Mouse (Mus musculus) stomach, postnatal 0 days (tissue): ENCODE data around the gene Gga3. TPM values are rescaled to one million over a fixed set of nuclear protein-coding genes. Genes with fewer than 3 reads are reported as not detected.

Source experiments
- ATAC-seq: fragments of 200-750 bp; cut with Nextera tagmentation; 2 replicates; pipeline ENCODE4 v1.8.0; 2017; ENCODE audit not compliant: low FRiP score, low TSS enrichment
- DNase-seq: peaks from one replicate; pipeline ENCODE4 v3.0.0-alpha.2; 2016; ENCODE audit warnings: low spot score
- H3K27ac ChIP-seq: fragments of 300-500 bp; sonication (generic); replicated peaks from 2 replicates; pipeline ENCODE4 v1.5.1; 2014; ENCODE audit warnings: mild to moderate bottlenecking, control low read depth
- H3K27me3 ChIP-seq: fragments of 300-500 bp; sonication (generic); 2 replicates; pipeline ENCODE4 v1.6.1; 2014; ENCODE audit warnings: low read length; ENCODE audit not compliant: control insufficient read depth, insufficient read depth
- H3K36me3 ChIP-seq: fragments of 300-500 bp; sonication (generic); 2 replicates; pipeline ENCODE4 v1.6.1; 2014; ENCODE audit warnings: low read length, mixed read lengths; ENCODE audit not compliant: control insufficient read depth, insufficient read depth
- H3K4me1 ChIP-seq: fragments of 300-500 bp; sonication (generic); replicated peaks from 2 replicates; pipeline ENCODE4 v1.6.1; 2014; ENCODE audit warnings: antibody characterized with exemption; ENCODE audit not compliant: control insufficient read depth, insufficient read depth
- H3K4me2 ChIP-seq: fragments of 300-500 bp; sonication (generic); replicated peaks from 2 replicates; pipeline ENCODE4 v1.6.1; 2014; ENCODE audit warnings: low read depth, mild to moderate bottlenecking, control low read depth, moderate library complexity
- H3K4me3 ChIP-seq: fragments of 300-500 bp; sonication (generic); 2 replicates; pipeline ENCODE4 v1.5.1; 2014; ENCODE audit warnings: low read depth, low read length, control low read depth
- H3K9ac ChIP-seq: fragments of 300-500 bp; sonication (generic); 2 replicates; pipeline ENCODE4 v1.6.1; 2014; ENCODE audit warnings: mild to moderate bottlenecking, low read length, control low read depth, mixed read lengths
- H3K9me3 ChIP-seq: fragments of 300-500 bp; sonication (generic); 2 replicates; pipeline ENCODE4 v1.6.1; 2016; ENCODE audit warnings: low read length; ENCODE audit not compliant: control insufficient read depth
- CTCF ChIP-seq: IDR thresholded peaks from 2 replicates; pipeline ENCODE4 v1.5.1; 2016; ENCODE audit warnings: antibody characterized with exemption, low read depth, mild to moderate bottlenecking, moderate library complexity
- EP300 ChIP-seq: optimal IDR thresholded peaks from 2 replicates; pipeline ENCODE3; 2016; ENCODE audit warnings: antibody characterized with exemption
- WGBS: fragments of 180-500 bp; shearing (Covaris S2); extraction: QIAGEN DNeasy Blood & Tissue Kit; methylation state at CpG from one replicate; pipeline ENCODE4 v1.1.7; 2014; 5-methylcytosine and 5-hydroxymethylcytosine counted together
- polyA plus RNA-seq: library from polyadenylated mRNA; unstranded; fragments of >200 nt; fragmentation: Nextera tagmentation; extraction: Ambion mirVana; gene quantifications from 2 replicates; pipeline ENCODE4 v1.2.1, GENCODE M21; 2015

Gene Gga3
- polyA plus RNA-seq, 1 experiment from 2014 or later: 5.2 TPM

GRCm38 (mm10) chr11:115538045-115538444 lies 65.8 kb downstream of the Gga3 start:
- no peaks in the 10 kb centered on the region for H3K9me3 ChIP-seq
- DNase-seq: no peak
- TF ChIP-seq EP300: no peak
- peak; percentile 46 for TF ChIP-seq CTCF

GRCm38 (mm10) chr11:115536856-115537568 lies 66.8 kb downstream of the Gga3 start:
- peak; percentile 30; the same call in 1 of the 2 replicates for TF ChIP-seq CTCF
- no peak for TF ChIP-seq EP300
- Histone ChIP-seq H3K36me3 (0 out of 2 replicates have a peak, but pooled peaks cover 9% of the 10 kb centered on the region), H3K4me2 (peak overlapping the region; percentile 47; the same call in 1 of the 2 replicates), H3K9ac (no peak overlapping the region), H3K4me1 (no peaks in the 10 kb centered on the region), H3K9me3 (no peaks in the 10 kb centered on the region), H3K4me3 (peak overlapping the region; percentile 87; the same call in 1 of the 2 replicates), H3K27me3 (no peaks in the 10 kb centered on the region), H3K27ac (peak overlapping the region; percentile 100)
- 81% methylated on average over 10 of the region's 10 CpGs for WGBS
- DNase-seq: no peak
- no peak for ATAC-seq

More at GRCm38 (mm10) chr11:115538045-115538444, 65.8 kb downstream of the Gga3 start:
- no peak overlapping the region for H3K4me2 ChIP-seq
- whole genome bisulfite sequencing: 52% methylated on average over 2 of the region's 2 CpGs
- H3K4me1 ChIP-seq: no peaks in the 10 kb centered on the region
- no peaks in the 10 kb centered on the region for H3K27me3 ChIP-seq
- 0 out of 2 replicates have a peak, but pooled peaks cover under 1% of the 10 kb centered on the region for H3K36me3 ChIP-seq
- H3K9ac ChIP-seq: no peak overlapping the region
- no peak overlapping the region for H3K4me3 ChIP-seq
- H3K27ac ChIP-seq: no peak overlapping the region
- ATAC-seq: no peak

- WGBS: 1% methylated on average over 43 of the region's 70 CpGs
- TF ChIP-seq CTCF (peak; percentile 24; the same call in 1 of the 2 replicates), EP300 (no peak)
These were observed 67.7 kb downstream of the Gga3 start, which contains the start of gene Sumo2 for GRCm38 (mm10) chr11:115536038-115536681. Gene Sumo2 (minus strand): TSS chr11:115536276.

GRCm38 (mm10) chr11:115535401-115536037 lies 68.3 kb downstream of the Gga3 start:
- no peaks in the 10 kb centered on the region for H3K27me3 ChIP-seq
- no peaks in the 10 kb centered on the region for H3K4me1 ChIP-seq
- peak overlapping the region; percentile 100 for H3K27ac ChIP-seq
- DNase-seq (peak; percentile 76), ATAC-seq (peak; percentile 84)
- peak overlapping the region; percentile 81 for H3K4me2 ChIP-seq
- H3K4me3 ChIP-seq: peak overlapping the region; percentile 87
- WGBS: 0% methylated on average over 41 of the region's 84 CpGs
- H3K9me3 ChIP-seq: no peaks in the 10 kb centered on the region
- peak overlapping the region; percentile 95 for H3K9ac ChIP-seq
- no peak for TF ChIP-seq CTCF
- no peak for TF ChIP-seq EP300
- 0 out of 2 replicates have a peak, but pooled peaks cover 9% of the 10 kb centered on the region for H3K36me3 ChIP-seq

More at GRCm38 (mm10) chr11:115536038-115536681, 67.7 kb downstream of the Gga3 start, which contains the start of gene Sumo2:
- Histone ChIP-seq H3K4me2 (peak within 1 kb of the TSS; percentile 81), H3K36me3 (0 out of 2 replicates have a peak, but pooled peaks cover 9% of the 10 kb centered on the region), H3K9ac (peak within 1 kb of the TSS; percentile 95), H3K4me1 (no peaks in the 10 kb centered on the region), H3K9me3 (no peaks in the 10 kb centered on the region), H3K4me3 (peak within 1 kb of the TSS; percentile 87), H3K27ac (peak within 1 kb of the TSS; percentile 100), H3K27me3 (no peaks in the 10 kb centered on the region)
- DNase-seq: peak; percentile 99
- peak; percentile 89 for ATAC-seq

- 2% methylated on average over 11 of the region's 11 CpGs for WGBS
- H3K27me3 ChIP-seq: no peaks in the 10 kb centered on the region
- DNase-seq: no peak
- no peaks in the 10 kb centered on the region for H3K4me1 ChIP-seq
- H3K36me3 ChIP-seq: 0 out of 2 replicates have a peak, but pooled peaks cover 9% of the 10 kb centered on the region
- peak overlapping the region; percentile 100 for H3K27ac ChIP-seq
- no peak for TF ChIP-seq CTCF
- TF ChIP-seq EP300: no peak
- ATAC-seq: no peak
- H3K9me3 ChIP-seq: no peaks in the 10 kb centered on the region
- peak overlapping the region; percentile 81 for H3K4me2 ChIP-seq
- peak overlapping the region; percentile 95 for H3K9ac ChIP-seq
- H3K4me3 ChIP-seq: peak overlapping the region; percentile 87
These were observed 69.0 kb downstream of the Gga3 start for GRCm38 (mm10) chr11:115534759-115535371.

Other genes with a start within 250 kb of the Gga3 start
- gene Hid1, start 236.3 kb downstream of the Gga3 start, polyA plus RNA-seq: 37.5 and 42.7 TPM in 2 replicates
- gene Cdr2l, start 222.1 kb downstream of the Gga3 start, polyA plus RNA-seq: 3.9 and 4.1 TPM in 2 replicates
- 138 and 144 TPM in 2 replicates for gene Mrpl58, start 200.3 kb downstream of the Gga3 start, polyA plus RNA-seq
- gene Atp5h, start 184.1 kb downstream of the Gga3 start, polyA plus RNA-seq: 883 and 916 TPM in 2 replicates
- gene Kctd2, start 183.9 kb downstream of the Gga3 start, polyA plus RNA-seq: 11.6 and 13.0 TPM in 2 replicates
- gene Trim80, start 163.5 kb downstream of the Gga3 start, polyA plus RNA-seq: 0.10 and 0.13 TPM in 2 replicates
- gene Slc16a5, start 141.6 kb downstream of the Gga3 start, polyA plus RNA-seq: 14.4 and 17.3 TPM in 2 replicates
- gene Armc7, start 128.4 kb downstream of the Gga3 start, polyA plus RNA-seq: 6.3 and 6.5 TPM in 2 replicates
- gene Nt5c, start 112.2 kb downstream of the Gga3 start, polyA plus RNA-seq: 145 and 152 TPM in 2 replicates
- 356 and 371 TPM in 2 replicates for gene Jpt1, start 89.7 kb downstream of the Gga3 start, polyA plus RNA-seq
- gene Sumo2, start 67.8 kb downstream of the Gga3 start, polyA plus RNA-seq: 533 and 539 TPM in 2 replicates
- gene Nup85, start 39.6 kb downstream of the Gga3 start, polyA plus RNA-seq: 44.6 and 47.2 TPM in 2 replicates
- gene Mrps7, start 126 bp downstream of the Gga3 start, polyA plus RNA-seq: 52.6 and 58.4 TPM in 2 replicates
- 48.9 and 52.3 TPM in 2 replicates for gene Mif4gd, start 8.9 kb upstream of the Gga3 start, polyA plus RNA-seq
- gene Slc25a19, start 24.2 kb upstream of the Gga3 start, polyA plus RNA-seq: 12.5 and 14.0 TPM in 2 replicates
- 54.2 and 58.8 TPM in 2 replicates for gene Grb2, start 104.5 kb upstream of the Gga3 start, polyA plus RNA-seq
- 8.2 and 10.0 TPM in 2 replicates for gene Tmem94, start 161.4 kb upstream of the Gga3 start, polyA plus RNA-seq
- 6.6 and 8.6 TPM in 2 replicates for gene Caskin2, start 209.6 kb upstream of the Gga3 start, polyA plus RNA-seq
- 18.8 and 20.1 TPM in 2 replicates for gene Tsen54, start 210.7 kb upstream of the Gga3 start, polyA plus RNA-seq
- gene Llgl2, start 220.0 kb upstream of the Gga3 start, polyA plus RNA-seq: 58.4 and 63.5 TPM in 2 replicates